Mouse (Mus musculus) liver, embryonic 14.5 days (tissue): Measurements from ENCODE around the gene Pdxdc1. TPM values are rescaled to one million over a fixed set of nuclear protein-coding genes. Genes with fewer than 3 reads are reported as not detected.
"Not testable (repeated sequence)": the region's sequence is repeated elsewhere in the genome, so short reads cannot be mapped to it uniquely, and the experiment has no call there.

ENCODE experiments used
- ATAC-seq: fragments of 200-750 bp; cut with Nextera tagmentation; 2 replicates; pipeline ENCODE4 v1.8.0; 2017; ENCODE audit warnings: moderate number of reproducible peaks, mild to moderate bottlenecking, moderate library complexity; ENCODE audit not compliant: insufficient read depth
- DNase-seq, 3 experiments: peaks; one replicate each; pipeline ENCODE4 v3.0.0-alpha.2; 2012 to 2013; ENCODE audit warnings: low read depth in 3 of 3, low spot score in 3 of 3
- H3K27ac ChIP-seq: fragments of 300-500 bp; sonication (generic); 2 replicates; pipeline ENCODE4 v1.5.1; 2014; ENCODE audit warnings: moderate library complexity, mild to moderate bottlenecking, control low read depth, inconsistent platforms
- H3K27me3 ChIP-seq: fragments of 300-500 bp; sonication (generic); 2 replicates; pipeline ENCODE4 v1.6.1; 2014; ENCODE audit warnings: mild to moderate bottlenecking, low read length, moderate library complexity; ENCODE audit not compliant: control insufficient read depth, insufficient read depth
- H3K36me3 ChIP-seq: fragments of 300-500 bp; sonication (generic); replicated peaks from 2 replicates; pipeline ENCODE4 v1.6.1; 2014; ENCODE audit warnings: low read depth; ENCODE audit not compliant: control insufficient read depth, insufficient read depth
- H3K4me1 ChIP-seq, 2 experiments: fragments of 200-500 bp in 1 of 2; fragments of 300-500 bp in 1 of 2; sonication (generic) in 1 of 2; replicated peaks; 2 replicates each; pipeline ENCODE4 v1.6.1; 2012 to 2014; ENCODE audit warnings: antibody characterized with exemption in 1 of 2, inconsistent platforms in 1 of 2, low read length in 1 of 2; ENCODE audit not compliant: control insufficient read depth in 2 of 2, insufficient read depth in 2 of 2
- H3K4me2 ChIP-seq: fragments of 300-500 bp; sonication (generic); 2 replicates; pipeline ENCODE4 v1.6.1; 2014; ENCODE audit warnings: low read depth, mild to moderate bottlenecking, control low read depth, moderate library complexity
- H3K4me3 ChIP-seq, 2 experiments: fragments of 200-500 bp in 1 of 2; fragments of 300-500 bp in 1 of 2; sonication (generic) in 1 of 2; 2 replicates each; pipeline ENCODE4 v1.5.1; 2012 to 2014; ENCODE audit warnings: low read depth in 2 of 2, low read length in 2 of 2, mild to moderate bottlenecking in 2 of 2, control low read depth in 1 of 2, inconsistent platforms in 1 of 2, moderate library complexity in 1 of 2; ENCODE audit not compliant: insufficient read depth in 1 of 2
- H3K9ac ChIP-seq: fragments of 300-500 bp; sonication (generic); replicated peaks from 2 replicates; pipeline ENCODE4 v1.6.1; 2014; ENCODE audit warnings: mild to moderate bottlenecking, control low read depth, moderate library complexity
- H3K9me3 ChIP-seq: fragments of 300-500 bp; sonication (generic); 2 replicates; pipeline ENCODE4 v1.6.1; 2016; ENCODE audit warnings: low read length, mixed read lengths; ENCODE audit not compliant: control insufficient read depth
- CTCF ChIP-seq: IDR thresholded peaks from 2 replicates; pipeline ENCODE4 v1.5.1; 2016; ENCODE audit warnings: antibody characterized with exemption, low read depth, control low read depth
- EP300 ChIP-seq: IDR thresholded peaks from 2 replicates; pipeline ENCODE4 v1.6.1; 2016; ENCODE audit warnings: antibody characterized with exemption, low read depth
- WGBS: fragments of 180-500 bp; shearing (Covaris S2); extraction: QIAGEN DNeasy Blood & Tissue Kit; methylation state at CpG from one replicate; pipeline ENCODE4 v1.1.7; 2014; ENCODE audit not compliant: insufficient replicate concordance; 5-methylcytosine and 5-hydroxymethylcytosine counted together
- polyA plus RNA-seq, 2 experiments: library from polyadenylated mRNA; depleted of rRNA in 1 of 2; stranded (reverse) in 1 of 2; unstranded in 1 of 2; fragments of >200 nt; fragmentation: Nextera tagmentation in 1 of 2; extraction: Ambion mirVana in 1 of 2; gene quantifications; 2 replicates each; pipeline versions ENCODE4 v1.2.1 to v1.2.3; 2012 to 2014

The Pdxdc1 gene
- polyA plus RNA-seq, 2 experiments: 16.3 to 21.7 TPM

DNA sequence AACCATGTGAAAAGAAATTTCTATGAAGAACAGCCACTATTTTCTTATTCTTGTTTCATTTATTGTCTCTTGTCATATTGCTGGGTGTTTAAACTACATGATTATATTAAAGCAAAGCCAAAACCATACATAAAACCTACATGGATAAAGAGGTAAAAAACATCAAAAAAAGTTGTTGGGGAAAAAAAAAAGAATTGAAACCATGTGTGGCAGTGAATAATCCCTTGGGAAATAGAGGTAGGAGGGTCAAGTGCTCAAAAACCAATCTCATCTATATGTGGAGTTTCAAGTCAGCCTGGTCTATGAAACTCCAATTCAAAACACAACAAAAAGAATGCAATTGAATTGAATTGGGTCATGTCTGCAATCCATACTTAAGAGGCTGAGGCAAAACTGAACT is 10.1 kb downstream of the Pdxdc1 start:
- Histone ChIP-seq H3K27ac (no peak overlapping the region), H3K27me3 (no peaks in the 10 kb centered on the region), H3K9ac (no peak overlapping the region), H3K4me1 (peaks cover 7 to 9% of the 10 kb centered on the region in 2 experiments), H3K9me3 (no peaks in the 10 kb centered on the region), H3K4me3 (no peak overlapping the region), H3K36me3 (no peaks in the 10 kb centered on the region), H3K4me2 (no peak overlapping the region)
- no peak for DNase-seq
- TF ChIP-seq EP300: no peak
- TF ChIP-seq CTCF: no peak
- ATAC-seq: no peak

DNA sequence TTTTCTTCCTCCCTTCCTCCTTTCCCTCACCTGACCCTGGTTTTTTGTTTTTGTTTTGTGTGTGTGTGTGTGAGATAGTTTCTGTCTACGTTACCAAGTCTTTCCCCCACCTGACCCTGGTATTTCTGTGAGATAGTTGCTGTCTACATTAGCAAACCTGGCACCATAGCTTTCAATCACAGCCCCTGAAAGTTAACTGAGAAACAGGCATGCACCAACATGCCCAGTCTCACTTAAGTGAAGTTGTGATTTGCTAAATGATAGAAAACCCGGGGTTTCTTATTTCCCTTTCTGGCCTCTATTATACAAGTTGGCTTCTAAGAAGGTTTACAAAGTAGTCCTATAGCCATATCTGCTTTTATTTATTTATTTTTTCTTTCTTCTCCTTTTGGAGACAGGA is 12.5 kb downstream of the Pdxdc1 start:
- Histone ChIP-seq H3K4me3 (no peak overlapping the region), H3K27ac (no peak overlapping the region), H3K4me2 (no peak overlapping the region), H3K4me1 (0 out of 4 replicates have a peak, but pooled peaks cover 0 to 2% of the 10 kb centered on the region in 2 experiments), H3K27me3 (no peaks in the 10 kb centered on the region), H3K9ac (no peak overlapping the region), H3K36me3 (no peaks in the 10 kb centered on the region), H3K9me3 (no peaks in the 10 kb centered on the region)
- DNase-seq (no peak), ATAC-seq (no peak)
- WGBS: 69% methylated on average over 2 of the region's 2 CpGs
- TF ChIP-seq CTCF: no peak
- TF ChIP-seq EP300: no peak

DNA sequence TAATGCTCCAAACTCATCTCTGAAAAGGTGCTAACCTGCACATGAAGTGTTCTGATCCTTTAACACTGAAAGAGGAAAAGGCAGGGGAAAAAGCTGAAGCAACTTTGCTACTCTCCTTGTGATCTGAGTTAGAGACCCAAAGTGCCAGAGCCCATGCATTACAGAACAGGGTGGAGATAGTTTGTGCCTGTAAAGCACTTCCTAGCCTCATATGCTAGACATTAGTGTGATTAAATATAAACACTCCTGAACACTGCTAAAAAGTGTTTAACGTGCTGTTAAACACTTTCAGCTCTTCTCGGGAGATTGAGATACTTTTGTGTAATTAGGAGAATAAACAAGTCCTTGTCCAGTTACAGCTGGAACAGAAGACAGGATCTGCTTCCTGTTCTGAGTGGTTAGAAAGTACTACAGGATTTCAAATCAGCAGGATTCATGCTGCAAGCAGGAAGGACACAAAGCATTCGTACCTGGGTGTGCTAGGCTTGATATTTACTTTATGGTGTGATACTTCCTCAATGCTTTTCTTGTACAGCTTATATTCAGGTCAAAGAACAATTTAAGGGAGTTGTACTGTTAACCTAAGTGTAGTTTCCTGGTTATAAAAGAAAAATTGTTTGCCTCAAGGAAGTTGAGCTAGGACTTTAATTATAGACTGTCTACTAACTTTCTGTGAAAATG is 19.7 kb downstream of the Pdxdc1 start:
- 46% methylated on average over 3 of the region's 3 CpGs for WGBS

DNA sequence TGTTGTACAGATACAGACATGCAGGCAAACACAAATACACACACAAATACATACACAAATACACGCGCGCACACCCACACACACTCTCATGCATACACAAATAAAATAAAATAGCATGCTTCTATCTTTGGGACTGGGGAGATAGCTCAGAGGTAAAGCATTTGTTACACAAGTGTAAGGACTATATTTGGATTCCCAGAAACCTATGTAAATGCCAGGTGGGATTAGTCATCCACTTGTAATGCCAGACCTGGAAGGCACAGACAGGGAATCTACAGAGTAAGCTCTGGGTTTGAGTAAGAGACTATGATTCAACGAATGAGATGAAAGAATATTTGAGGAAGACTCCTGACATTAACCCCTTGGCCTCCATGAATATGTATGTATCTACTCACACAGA is 27.4 kb downstream of the Pdxdc1 start:
- ATAC-seq (no peak), DNase-seq (no peak)
- H3K9ac ChIP-seq: no peak overlapping the region
- H3K4me2 ChIP-seq: no peak overlapping the region
- WGBS: 82% methylated on average over 4 of the region's 4 CpGs
- H3K27me3 ChIP-seq: no peaks in the 10 kb centered on the region
- H3K27ac ChIP-seq: no peak overlapping the region
- TF ChIP-seq CTCF (no peak), EP300 (no peak)
- no peaks in the 10 kb centered on the region for H3K36me3 ChIP-seq
- no peaks in the 10 kb centered on the region for H3K9me3 ChIP-seq
- no peaks in the 10 kb centered on the region for H3K4me1 ChIP-seq
- no peak overlapping the region for H3K4me3 ChIP-seq

More for the DNA sequence above, 19.7 kb downstream of the Pdxdc1 start:
- H3K9me3 ChIP-seq: no peaks in the 10 kb centered on the region
- no peaks in the 10 kb centered on the region for H3K36me3 ChIP-seq
- no peaks in the 10 kb centered on the region for H3K27me3 ChIP-seq
- no peaks in the 10 kb centered on the region for H3K4me1 ChIP-seq
- no peak overlapping the region for H3K27ac ChIP-seq
- H3K9ac ChIP-seq: no peak overlapping the region
- TF ChIP-seq EP300 (no peak), CTCF (no peak)
- ATAC-seq (no peak), DNase-seq (no peak)
- H3K4me2 ChIP-seq: no peak overlapping the region
- no peak overlapping the region for H3K4me3 ChIP-seq

DNA sequence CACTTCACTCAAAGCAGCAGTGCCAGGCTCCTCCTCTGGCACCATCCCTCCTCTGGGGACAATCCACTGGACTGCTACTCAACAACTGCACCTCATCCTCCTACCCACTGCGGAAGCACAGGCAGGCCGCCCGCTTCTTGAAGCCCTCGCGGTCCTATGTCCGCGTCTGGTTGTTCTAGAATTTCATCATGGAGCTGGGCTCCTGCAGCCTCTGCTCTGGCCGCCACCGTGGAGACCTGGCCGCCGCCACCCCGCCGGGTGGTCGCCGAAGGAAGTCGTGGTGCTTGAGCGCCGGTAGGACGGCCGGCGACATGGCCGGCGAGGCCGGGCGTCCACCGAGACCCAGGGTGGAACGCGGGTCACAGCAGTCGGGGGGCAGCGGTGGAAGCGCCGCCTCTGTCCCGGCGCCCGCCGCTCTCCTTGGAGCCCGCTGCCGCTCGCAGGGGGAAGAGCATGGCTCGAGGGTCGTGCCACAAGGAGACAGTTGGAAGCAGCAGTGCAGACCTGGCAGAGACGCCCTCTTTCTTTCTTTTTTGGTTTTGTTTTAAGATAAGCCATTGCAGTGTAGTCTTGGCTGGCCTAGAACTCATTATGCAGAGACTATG is 34.9 kb downstream of the Pdxdc1 start:
- DNase-seq (no peak), ATAC-seq (peak; percentile 35; the same call in 1 of the 2 replicates)
- H3K36me3 ChIP-seq: peaks cover 7% of the 10 kb centered on the region; the same call in 1 of the 2 replicates
- H3K4me1 ChIP-seq: peaks cover 0 to 3% of the 10 kb centered on the region in 2 experiments; a peak in 1 of 4 replicates
- TF ChIP-seq EP300 (no peak), CTCF (no peak)
- peak overlapping the region; percentile 10 to 17; a peak in 2 of 4 replicates for H3K4me3 ChIP-seq
- H3K9ac ChIP-seq: no peak overlapping the region; the same call in 1 of the 2 replicates
- WGBS: 31% methylated on average over 41 of the region's 42 CpGs
- H3K9me3 ChIP-seq: no peaks in the 10 kb centered on the region
- H3K27ac ChIP-seq: no peak overlapping the region
- H3K27me3 ChIP-seq: no peaks in the 10 kb centered on the region
- peak overlapping the region; percentile 39 for H3K4me2 ChIP-seq

DNA sequence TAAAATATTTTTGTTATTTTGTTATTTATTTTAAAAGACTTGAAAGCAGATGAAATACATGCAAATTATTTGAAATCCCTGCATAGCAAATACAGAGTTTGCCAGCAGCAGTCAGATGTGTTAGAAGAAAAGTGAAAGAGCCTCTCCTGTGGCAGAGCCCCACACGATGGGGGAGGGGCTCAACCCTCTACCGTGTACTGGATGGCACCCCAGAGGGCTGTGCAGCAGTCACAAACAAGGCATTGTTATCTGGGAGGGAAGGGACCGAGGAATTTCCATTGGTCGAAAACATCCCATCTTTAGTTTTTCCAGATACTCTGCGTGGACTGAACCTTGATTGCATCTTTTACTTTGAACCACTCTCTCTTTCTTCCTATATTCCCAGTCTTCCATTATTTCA is 35.5 kb downstream of the Pdxdc1 start:
- not testable (repeated sequence) for H3K9ac ChIP-seq, H3K4me3 ChIP-seq, H3K27ac ChIP-seq, H3K9me3 ChIP-seq, H3K27me3 ChIP-seq, DNase-seq, H3K36me3 ChIP-seq, H3K4me1 ChIP-seq, ATAC-seq
- H3K4me2 ChIP-seq: peak overlapping the region; percentile 39; the same call in 1 of the 2 replicates
- WGBS: 51% methylated on average over 5 of the region's 5 CpGs
